Mouse (Mus musculus): ENCODE results near the gene Rab11fip3. TPM values are rescaled to one million over a fixed set of nuclear protein-coding genes. Genes with fewer than 3 reads are reported as not detected.

The Rab11fip3 gene
- polyA plus RNA-seq, 1 experiment from 2014 or later: 28.6 TPM

- no peak for ATAC-seq (ENCODE audit: low FRiP score, low TSS enrichment)
- H3K9ac ChIP-seq (replicated peaks; ENCODE audit: low read length): peak overlapping the region; percentile 91
- peak; percentile 41 for DNase-seq
- no peaks in the 10 kb centered on the region for H3K9me3 ChIP-seq (ENCODE audit: control insufficient read depth, low read length)
- H3K27ac ChIP-seq (replicated peaks; ENCODE audit: low read depth, low read length): peak overlapping the region; percentile 95
- H3K4me2 ChIP-seq (ENCODE audit: low read length): peak overlapping the region; percentile 100
- peak overlapping the region; percentile 83 for H3K4me3 ChIP-seq (replicated peaks; ENCODE audit: low read depth, low read length)
- H3K4me1 ChIP-seq (ENCODE audit: control insufficient read depth, insufficient read depth, low read length): peaks cover 38% of the 10 kb centered on the region
- H3K27me3 ChIP-seq (ENCODE audit: control insufficient read depth, insufficient read depth, low read length): no peaks in the 10 kb centered on the region
- WGBS: under 1% methylated on average over 44 of the region's 44 CpGs
- H3K36me3 ChIP-seq (ENCODE audit: control insufficient read depth, insufficient read depth, low read length): peaks cover 15% of the 10 kb centered on the region
These were observed 1.1 kb downstream of the Rab11fip3 start for GRCm38 (mm10) chr17:26068024-26068830.

GRCm38 (mm10) chr17:26066488-26067020, 2.8 kb downstream of the Rab11fip3 start:
- Histone ChIP-seq H3K4me3 (replicated peaks; ENCODE audit: low read depth, low read length) (peak overlapping the region; percentile 83), H3K36me3 (ENCODE audit: control insufficient read depth, insufficient read depth, low read length) (peaks cover 19% of the 10 kb centered on the region), H3K27ac (replicated peaks; ENCODE audit: low read depth, low read length) (no peak overlapping the region), H3K4me2 (ENCODE audit: low read length) (peak overlapping the region; percentile 100), H3K4me1 (ENCODE audit: control insufficient read depth, insufficient read depth, low read length) (peaks cover 38% of the 10 kb centered on the region), H3K9me3 (ENCODE audit: control insufficient read depth, low read length) (no peaks in the 10 kb centered on the region), H3K9ac (replicated peaks; ENCODE audit: low read length) (peak overlapping the region; percentile 91), H3K27me3 (ENCODE audit: control insufficient read depth, insufficient read depth, low read length) (no peaks in the 10 kb centered on the region)
- no peak for ATAC-seq (ENCODE audit: low FRiP score, low TSS enrichment)
- WGBS: 92% methylated on average over 7 of the region's 7 CpGs
- DNase-seq: no peak

- H3K4me1 ChIP-seq (ENCODE audit: control insufficient read depth, insufficient read depth, low read length): peaks cover 39% of the 10 kb centered on the region
- ATAC-seq (ENCODE audit: low FRiP score, low TSS enrichment): no peak
- no peak overlapping the region for H3K27ac ChIP-seq (replicated peaks; ENCODE audit: low read depth, low read length)
- peaks cover 29% of the 10 kb centered on the region for H3K36me3 ChIP-seq (ENCODE audit: control insufficient read depth, insufficient read depth, low read length)
- H3K4me2 ChIP-seq (ENCODE audit: low read length): peak overlapping the region; percentile 100
- no peak for DNase-seq
- no peak overlapping the region for H3K9ac ChIP-seq (replicated peaks; ENCODE audit: low read length)
- H3K9me3 ChIP-seq (ENCODE audit: control insufficient read depth, low read length): no peaks in the 10 kb centered on the region
- WGBS: 65% methylated on average over 6 of the region's 6 CpGs
- no peaks in the 10 kb centered on the region for H3K27me3 ChIP-seq (ENCODE audit: control insufficient read depth, insufficient read depth, low read length)
- 0 out of 2 replicates have a peak overlapping the region, but pooled peaks have one; percentile 0 for H3K4me3 ChIP-seq (replicated peaks; ENCODE audit: low read depth, low read length)
These were observed 4.4 kb downstream of the Rab11fip3 start for GRCm38 (mm10) chr17:26064916-26065315.

- WGBS: 90% methylated on average over 9 of the region's 9 CpGs
These were observed 11.4 kb downstream of the Rab11fip3 start for GRCm38 (mm10) chr17:26057787-26058567.

GRCm38 (mm10) chr17:26057278-26057677, 12.1 kb downstream of the Rab11fip3 start:
- Histone ChIP-seq H3K4me2 (ENCODE audit: low read length) (no peak overlapping the region), H3K9ac (replicated peaks; ENCODE audit: low read length) (no peak overlapping the region), H3K4me3 (replicated peaks; ENCODE audit: low read depth, low read length) (no peak overlapping the region), H3K27me3 (ENCODE audit: control insufficient read depth, insufficient read depth, low read length) (no peaks in the 10 kb centered on the region), H3K9me3 (ENCODE audit: control insufficient read depth, low read length) (no peaks in the 10 kb centered on the region), H3K36me3 (ENCODE audit: control insufficient read depth, insufficient read depth, low read length) (peaks cover 55% of the 10 kb centered on the region), H3K27ac (replicated peaks; ENCODE audit: low read depth, low read length) (no peak overlapping the region), H3K4me1 (ENCODE audit: control insufficient read depth, insufficient read depth, low read length) (peaks cover 5% of the 10 kb centered on the region; the same call in 1 of the 2 replicates)
- DNase-seq: no peak
- no peak for ATAC-seq (ENCODE audit: low FRiP score, low TSS enrichment)
- 86% methylated on average over 8 of the region's 8 CpGs for WGBS

More at GRCm38 (mm10) chr17:26057787-26058567, 11.4 kb downstream of the Rab11fip3 start:
- peaks cover 60% of the 10 kb centered on the region for H3K36me3 ChIP-seq (ENCODE audit: control insufficient read depth, insufficient read depth, low read length)
- DNase-seq (no peak), ATAC-seq (ENCODE audit: low FRiP score, low TSS enrichment) (no peak)
- peaks cover 5% of the 10 kb centered on the region; the same call in 1 of the 2 replicates for H3K4me1 ChIP-seq (ENCODE audit: control insufficient read depth, insufficient read depth, low read length)
- no peak overlapping the region for H3K27ac ChIP-seq (replicated peaks; ENCODE audit: low read depth, low read length)
- no peak overlapping the region for H3K4me2 ChIP-seq (ENCODE audit: low read length)
- H3K9me3 ChIP-seq (ENCODE audit: control insufficient read depth, low read length): no peaks in the 10 kb centered on the region
- H3K4me3 ChIP-seq (replicated peaks; ENCODE audit: low read depth, low read length): no peak overlapping the region
- H3K9ac ChIP-seq (replicated peaks; ENCODE audit: low read length): no peak overlapping the region
- no peaks in the 10 kb centered on the region for H3K27me3 ChIP-seq (ENCODE audit: control insufficient read depth, insufficient read depth, low read length)

- Histone ChIP-seq H3K27ac (replicated peaks; ENCODE audit: low read depth, low read length) (no peak overlapping the region), H3K27me3 (ENCODE audit: control insufficient read depth, insufficient read depth, low read length) (no peaks in the 10 kb centered on the region), H3K4me2 (ENCODE audit: low read length) (no peak overlapping the region), H3K4me1 (ENCODE audit: control insufficient read depth, insufficient read depth, low read length) (no peaks in the 10 kb centered on the region), H3K9me3 (ENCODE audit: control insufficient read depth, low read length) (no peaks in the 10 kb centered on the region), H3K4me3 (replicated peaks; ENCODE audit: low read depth, low read length) (no peak overlapping the region), H3K36me3 (ENCODE audit: control insufficient read depth, insufficient read depth, low read length) (peaks cover 51% of the 10 kb centered on the region), H3K9ac (replicated peaks; ENCODE audit: low read length) (no peak overlapping the region)
- no peak for DNase-seq
- 43% methylated on average over 6 of the region's 6 CpGs for WGBS
- ATAC-seq (ENCODE audit: low FRiP score, low TSS enrichment): no peak
These were observed 14.2 kb downstream of the Rab11fip3 start for GRCm38 (mm10) chr17:26055164-26055563.

GRCm38 (mm10) chr17:26054133-26054845, 15.1 kb downstream of the Rab11fip3 start:
- no peak overlapping the region for H3K9ac ChIP-seq (replicated peaks; ENCODE audit: low read length)
- H3K36me3 ChIP-seq (ENCODE audit: control insufficient read depth, insufficient read depth, low read length): peaks cover 42% of the 10 kb centered on the region
- no peaks in the 10 kb centered on the region for H3K9me3 ChIP-seq (ENCODE audit: control insufficient read depth, low read length)
- no peak overlapping the region for H3K4me2 ChIP-seq (ENCODE audit: low read length)
- no peak overlapping the region for H3K27ac ChIP-seq (replicated peaks; ENCODE audit: low read depth, low read length)
- ATAC-seq (ENCODE audit: low FRiP score, low TSS enrichment) (no peak), DNase-seq (no peak)
- H3K4me1 ChIP-seq (ENCODE audit: control insufficient read depth, insufficient read depth, low read length): no peaks in the 10 kb centered on the region
- 71% methylated on average over 17 of the region's 17 CpGs for WGBS
- no peak overlapping the region for H3K4me3 ChIP-seq (replicated peaks; ENCODE audit: low read depth, low read length)
- H3K27me3 ChIP-seq (ENCODE audit: control insufficient read depth, insufficient read depth, low read length): no peaks in the 10 kb centered on the region

- H3K9ac ChIP-seq (replicated peaks; ENCODE audit: low read length): no peak overlapping the region
- ATAC-seq (ENCODE audit: low FRiP score, low TSS enrichment) (no peak), DNase-seq (no peak)
- no peak overlapping the region for H3K27ac ChIP-seq (replicated peaks; ENCODE audit: low read depth, low read length)
- no peak overlapping the region for H3K4me2 ChIP-seq (ENCODE audit: low read length)
- no peaks in the 10 kb centered on the region for H3K9me3 ChIP-seq (ENCODE audit: control insufficient read depth, low read length)
- H3K36me3 ChIP-seq (ENCODE audit: control insufficient read depth, insufficient read depth, low read length): peaks cover 34% of the 10 kb centered on the region
- H3K4me3 ChIP-seq (replicated peaks; ENCODE audit: low read depth, low read length): no peak overlapping the region
- no peaks in the 10 kb centered on the region for H3K4me1 ChIP-seq (ENCODE audit: control insufficient read depth, insufficient read depth, low read length)
- WGBS: 88% methylated on average over 4 of the region's 4 CpGs
- no peaks in the 10 kb centered on the region for H3K27me3 ChIP-seq (ENCODE audit: control insufficient read depth, insufficient read depth, low read length)
These were observed 16.6 kb downstream of the Rab11fip3 start for GRCm38 (mm10) chr17:26052706-26053105.

Data from midbrain, embryonic 14.5 days (tissue).